Mouse (Mus musculus) kidney, adult 2 months (tissue): ENCODE results near the gene 2900026A02Rik. TPM values are rescaled to one million over a fixed set of nuclear protein-coding genes. Genes with fewer than 3 reads are reported as not detected.

Experiments
- DNase-seq: peaks from one replicate; pipeline ENCODE4 v3.0.0; 2021
- H3K27ac ChIP-seq: fragments of 200-500 bp; 2 replicates; pipeline ENCODE4 v1.5.1; 2012; ENCODE audit warnings: low read depth, low read length, control low read depth, inconsistent platforms; ENCODE audit not compliant: insufficient read depth
- H3K27me3 ChIP-seq: fragments of 200-500 bp; replicated peaks from 2 replicates; pipeline ENCODE4 v1.6.1; 2012; ENCODE audit warnings: mild to moderate bottlenecking, moderate library complexity, low read length, inconsistent platforms; ENCODE audit not compliant: control insufficient read depth, insufficient read depth
- H3K36me3 ChIP-seq: fragments of 200-500 bp; 2 replicates; pipeline ENCODE4 v1.6.1; 2012; ENCODE audit warnings: mild to moderate bottlenecking, moderate library complexity, low read length, inconsistent platforms; ENCODE audit not compliant: control insufficient read depth, insufficient read depth
- H3K4me1 ChIP-seq: fragments of 200-500 bp; 2 replicates; pipeline ENCODE4 v1.6.1; 2011; ENCODE audit warnings: low read length; ENCODE audit not compliant: control insufficient read depth, insufficient read depth
- H3K4me3 ChIP-seq: fragments of 200-500 bp; 2 replicates; pipeline ENCODE4 v1.5.1; 2011; ENCODE audit warnings: mild to moderate bottlenecking, low read depth, low read length, control low read depth; ENCODE audit not compliant: insufficient read depth
- CTCF ChIP-seq: fragments of 200-500 bp; conservative IDR thresholded peaks from 2 replicates; pipeline ENCODE4 v1.5.1; 2011; ENCODE audit warnings: low read depth, mild to moderate bottlenecking, control low read depth, low read length, moderate library complexity, mixed read lengths; ENCODE audit not compliant: insufficient read depth, insufficient read length
- POLR2A ChIP-seq: fragments of 200-500 bp; IDR thresholded peaks from one replicate; pipeline ENCODE4 v1.6.1; 2011; ENCODE audit warnings: low read depth, low read length, control low read depth
- WGBS: fragments of 180-500 bp; shearing (Covaris S2); methylation state at CpG from one replicate; pipeline ENCODE4 v1.1.7; 2018; 5-methylcytosine and 5-hydroxymethylcytosine counted together
- polyA plus RNA-seq: library from polyadenylated mRNA; depleted of rRNA; stranded (reverse); fragments of >200 nt; gene quantifications from 2 replicates; pipeline ENCODE4 v1.2.3, GENCODE M21; 2012

The 2900026A02Rik gene
- polyA plus RNA-seq, 1 experiment = 15.0 TPM

GRCm38 (mm10) chr5:113226632-113227102, 5.6 kb upstream of the 2900026A02Rik start, which contains the start of gene Tmem211:
Gene Tmem211, plus strand, starts transcription at chr5:113226909.
- TF ChIP-seq POLR2A (no peak), CTCF (peak; percentile 96)
- Histone ChIP-seq H3K27ac (peak within 1 kb of the TSS; percentile 10), H3K27me3 (no peaks in the 10 kb centered on the region), H3K4me1 (peaks cover 4% of the 10 kb centered on the region; the same call in 1 of the 2 replicates), H3K4me3 (no peak within 1 kb of the TSS), H3K36me3 (no peaks in the 10 kb centered on the region)
- DNase-seq = peak; percentile 92
- under 1% methylated on average over 13 of the region's 13 CpGs for WGBS

DNA sequence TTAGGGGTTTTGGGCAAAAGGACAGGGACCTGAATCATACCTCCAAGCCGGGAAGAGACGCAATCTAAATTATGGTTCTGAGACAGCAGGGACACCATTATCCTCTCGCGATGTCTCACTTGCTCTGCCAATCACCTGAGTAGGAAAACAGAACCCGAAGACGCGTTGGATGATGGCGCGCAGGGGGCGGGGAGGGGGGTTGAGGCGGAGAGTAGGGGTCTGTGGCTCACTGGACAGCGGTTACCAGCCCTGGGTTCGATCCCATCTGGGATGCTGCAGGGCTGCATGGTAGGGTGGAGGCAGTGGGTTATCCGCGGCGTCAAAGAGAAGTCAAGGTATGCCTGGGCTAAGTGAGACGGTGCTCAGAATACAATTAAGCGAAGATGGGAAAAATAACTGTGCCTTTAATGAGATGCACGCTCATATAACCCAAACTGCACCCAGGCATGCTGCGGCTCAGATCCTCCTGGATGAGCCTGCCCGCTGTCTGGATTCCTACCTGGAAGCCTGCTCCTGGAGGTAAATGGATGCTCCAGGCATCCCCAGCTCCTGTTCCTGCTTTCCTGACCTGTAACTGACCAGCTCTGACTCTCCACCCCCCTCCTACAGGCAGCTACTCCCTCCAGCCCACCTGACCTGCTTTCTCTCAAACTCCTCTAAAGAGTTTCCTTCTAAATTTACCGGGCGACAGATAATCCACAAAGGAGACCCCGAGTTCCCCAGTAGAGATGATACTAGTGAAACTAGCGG, 4.8 kb upstream of the 2900026A02Rik start:
- 31% methylated on average over 25 of the region's 25 CpGs for WGBS
- DNase-seq = no peak
- no peak for TF ChIP-seq POLR2A
- no peak for TF ChIP-seq CTCF
- Histone ChIP-seq H3K4me3 (no peak overlapping the region), H3K27ac (peak overlapping the region; percentile 2; the same call in 1 of the 2 replicates), H3K36me3 (no peaks in the 10 kb centered on the region), H3K27me3 (no peaks in the 10 kb centered on the region), H3K4me1 (peaks cover 4% of the 10 kb centered on the region; the same call in 1 of the 2 replicates)

DNA sequence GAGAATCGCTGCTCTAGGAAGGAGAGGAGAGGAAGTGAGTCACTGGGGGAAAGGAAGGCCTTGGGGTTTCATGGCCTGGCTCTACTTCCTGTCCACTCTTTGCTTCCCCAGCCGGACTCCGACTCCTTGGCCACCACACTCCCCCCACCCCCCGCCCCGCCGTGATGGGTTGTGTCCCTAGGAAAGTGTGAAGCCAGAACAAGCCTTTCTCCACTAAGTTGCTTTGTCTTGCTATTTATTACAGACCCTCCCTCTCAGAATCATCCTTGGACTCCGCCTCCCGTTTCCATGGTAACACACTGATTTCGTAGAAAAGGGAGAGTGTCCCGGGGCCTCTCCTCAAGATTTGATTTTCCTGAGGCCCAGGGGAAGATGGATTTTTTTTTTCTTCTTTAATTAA, 4.2 kb upstream of the 2900026A02Rik start:
- H3K4me3 ChIP-seq = no peak overlapping the region
- peaks cover 4% of the 10 kb centered on the region; the same call in 1 of the 2 replicates for H3K4me1 ChIP-seq
- WGBS = 35% methylated on average over 10 of the region's 10 CpGs
- no peaks in the 10 kb centered on the region for H3K36me3 ChIP-seq
- no peak for DNase-seq
- H3K27me3 ChIP-seq = no peaks in the 10 kb centered on the region
- TF ChIP-seq CTCF (no peak), POLR2A (no peak)
- H3K27ac ChIP-seq = no peak overlapping the region

DNA sequence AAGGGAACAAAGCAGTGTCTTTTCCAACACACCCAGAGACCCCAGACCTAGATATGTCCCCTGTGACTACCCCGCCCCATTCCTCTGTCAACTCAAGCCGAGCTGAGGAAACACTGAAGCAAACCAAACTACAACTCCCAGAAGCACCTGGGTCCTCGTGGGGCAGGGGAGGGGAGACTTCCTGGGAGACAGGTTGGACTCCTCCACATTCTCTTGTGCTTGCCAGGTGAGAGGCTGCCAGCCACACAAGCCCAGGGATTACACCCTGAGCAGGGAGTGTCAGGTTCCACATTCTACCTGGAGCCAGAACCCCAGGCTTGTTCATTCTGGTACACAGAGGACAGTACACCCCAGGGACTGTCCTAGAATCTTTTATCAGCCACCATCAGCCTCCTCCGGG, 2.9 kb upstream of the 2900026A02Rik start:
- Histone ChIP-seq H3K27ac (no peak overlapping the region), H3K27me3 (no peaks in the 10 kb centered on the region), H3K36me3 (no peaks in the 10 kb centered on the region), H3K4me3 (no peak overlapping the region), H3K4me1 (peaks cover 18% of the 10 kb centered on the region)
- TF ChIP-seq POLR2A (no peak), CTCF (no peak)
- peak; percentile 51 for DNase-seq
- WGBS = 52% methylated on average over 4 of the region's 4 CpGs

DNA sequence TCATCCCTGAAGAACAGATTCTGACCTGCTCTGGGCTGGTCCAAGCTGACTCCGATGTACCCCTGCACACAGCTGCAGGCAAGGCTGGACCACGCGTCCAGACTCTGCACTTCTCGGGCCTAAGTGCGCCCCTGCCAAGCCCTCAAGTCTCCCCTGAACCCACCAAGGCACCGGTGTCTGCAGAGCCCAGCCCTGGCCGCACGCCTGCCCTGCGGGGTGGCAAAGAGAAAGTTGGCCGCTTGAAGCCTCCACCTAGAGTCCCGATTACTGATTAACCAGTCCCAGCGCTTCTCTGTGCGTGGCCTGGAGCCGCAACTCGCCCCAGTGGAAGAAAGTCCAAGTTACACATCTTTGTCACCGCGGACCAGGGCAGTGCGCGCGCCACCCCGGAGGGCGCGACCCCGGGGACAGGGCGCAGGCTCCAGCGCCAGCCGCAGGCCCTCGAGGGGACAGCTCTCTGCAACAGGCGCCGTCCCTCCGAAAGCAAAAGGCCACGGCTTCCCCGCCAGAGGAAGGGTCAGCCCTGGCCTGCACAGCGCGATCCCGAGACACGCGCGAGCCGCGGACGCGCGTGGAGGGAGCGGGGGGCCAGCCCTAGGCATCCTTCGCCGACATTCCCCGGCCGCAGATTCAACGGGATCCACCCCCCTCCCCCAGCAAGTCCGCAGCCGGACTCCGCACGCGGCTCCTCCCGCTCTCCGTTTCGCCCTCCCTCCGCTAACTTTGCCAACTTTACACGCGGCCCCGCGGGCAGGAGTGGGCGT, 471 bp downstream of the 2900026A02Rik start:
- Histone ChIP-seq H3K27ac (peak overlapping the region; percentile 80), H3K27me3 (no peaks in the 10 kb centered on the region), H3K36me3 (no peaks in the 10 kb centered on the region), H3K4me1 (peaks cover 39% of the 10 kb centered on the region), H3K4me3 (peak overlapping the region; percentile 86)
- DNase-seq = peak; percentile 92
- WGBS = 1% methylated on average over 64 of the region's 64 CpGs
- TF ChIP-seq POLR2A (no peak), CTCF (0 out of 2 replicates have a peak, but pooled peaks have one; percentile 14)

DNA sequence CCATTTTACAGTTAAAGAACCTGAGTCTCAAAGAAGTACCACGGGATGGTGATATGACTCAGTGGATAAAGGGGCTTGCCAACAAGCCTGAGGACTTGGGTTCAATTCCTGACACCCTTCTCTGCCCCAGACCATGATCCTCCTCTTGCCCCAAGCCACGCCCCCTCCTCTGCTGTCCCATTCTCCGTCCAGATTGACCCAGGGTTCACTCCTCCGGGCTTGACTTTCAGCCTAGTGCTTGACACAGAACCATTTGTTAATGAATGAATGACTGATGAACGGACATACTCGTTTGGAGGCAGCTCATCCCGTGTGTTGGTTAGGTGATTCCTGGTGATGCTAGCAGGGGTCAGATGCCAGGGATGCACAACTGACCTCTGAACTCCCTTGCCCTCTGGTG, 1.2 kb downstream of the 2900026A02Rik start:
- DNase-seq = peak; percentile 66
- Histone ChIP-seq H3K4me1 (peaks cover 39% of the 10 kb centered on the region), H3K36me3 (no peaks in the 10 kb centered on the region), H3K27ac (peak overlapping the region; percentile 27), H3K4me3 (no peak overlapping the region), H3K27me3 (no peaks in the 10 kb centered on the region)
- TF ChIP-seq CTCF = no peak
- TF ChIP-seq POLR2A = no peak
- WGBS = 34% methylated on average over 7 of the region's 7 CpGs

DNA sequence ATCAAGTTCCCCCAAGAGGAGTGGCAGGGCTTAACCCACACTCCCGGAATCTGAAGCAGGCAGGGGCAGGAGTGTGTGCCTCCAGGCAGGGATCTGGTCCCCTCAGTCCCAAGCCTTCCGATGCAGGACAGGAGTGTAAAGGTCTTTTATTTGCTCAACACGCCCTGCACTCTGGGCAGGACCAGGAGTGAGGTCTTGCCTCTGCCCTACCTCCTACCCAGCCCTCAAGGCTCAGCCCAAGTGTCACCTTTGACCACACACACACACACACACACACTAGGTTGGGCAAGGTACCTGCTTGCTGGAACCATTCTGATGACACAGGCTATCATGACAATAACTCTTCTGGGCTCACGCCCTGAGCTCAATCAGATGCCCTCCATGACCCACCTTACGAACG, 1.6 kb downstream of the 2900026A02Rik start:
- TF ChIP-seq CTCF = no peak
- no peak for TF ChIP-seq POLR2A
- Histone ChIP-seq H3K27me3 (no peaks in the 10 kb centered on the region), H3K36me3 (no peaks in the 10 kb centered on the region), H3K4me1 (peaks cover 39% of the 10 kb centered on the region), H3K27ac (peak overlapping the region; percentile 27), H3K4me3 (peak overlapping the region; percentile 13)
- DNase-seq = peak; percentile 80
- 55% methylated on average over 6 of the region's 6 CpGs for WGBS
